Mouse (Mus musculus) urinary bladder, postnatal 14 days (tissue): ENCODE measurements around the gene Fbxl20.
"Not testable (repeated sequence)": the region's sequence is repeated elsewhere in the genome, so short reads cannot be mapped to it uniquely, and the experiment has no call there.

ENCODE experiments used
- DNase-seq: peaks from one replicate; pipeline ENCODE4 v3.0.0; 2021; ENCODE audit warnings: low spot score

Gene Fbxl20

GRCm38 (mm10) chr11:98149786-98150624 is at the start of gene Fbxl20:
Gene Fbxl20 (minus strand): TSS chr11:98150403.
- DNase-seq: peak; percentile 93

GRCm38 (mm10) chr11:98192901-98193805 is 43.0 kb upstream of the Fbxl20 start, which contains the start of gene Med1:
Gene Med1 (minus strand): TSS chr11:98193293.
- DNase-seq: peak; percentile 94

GRCm38 (mm10) chr11:98190820-98191219 is 40.6 kb upstream of the Fbxl20 start:
- DNase-seq: no peak

- no peak for DNase-seq
These were observed 37.6 kb upstream of the Fbxl20 start for GRCm38 (mm10) chr11:98187640-98188395.

GRCm38 (mm10) chr11:98182149-98182548 is 31.9 kb upstream of the Fbxl20 start:
- DNase-seq: not testable (repeated sequence)

- no peak for DNase-seq
These were observed 18.2 kb upstream of the Fbxl20 start for GRCm38 (mm10) chr11:98168400-98168799.

GRCm38 (mm10) chr11:98155094-98155493 is 4.9 kb upstream of the Fbxl20 start:
- no peak for DNase-seq

- DNase-seq: no peak
These were observed 488 bp upstream of the Fbxl20 start for GRCm38 (mm10) chr11:98150625-98151156.

GRCm38 (mm10) chr11:98149304-98149750 is 876 bp downstream of the Fbxl20 start:
- DNase-seq: peak; percentile 94

GRCm38 (mm10) chr11:98148551-98149301 is 1.5 kb downstream of the Fbxl20 start:
- DNase-seq: peak; percentile 39

- no peak for DNase-seq
These were observed 4.3 kb downstream of the Fbxl20 start for GRCm38 (mm10) chr11:98145856-98146255.

- DNase-seq: no peak
These were observed 7.7 kb downstream of the Fbxl20 start for GRCm38 (mm10) chr11:98142545-98142944.

- no peak for DNase-seq
These were observed 11.3 kb downstream of the Fbxl20 start for GRCm38 (mm10) chr11:98138894-98139293.

GRCm38 (mm10) chr11:98137836-98138235 is 12.4 kb downstream of the Fbxl20 start:
- DNase-seq: no peak

GRCm38 (mm10) chr11:98134951-98135350 is 15.3 kb downstream of the Fbxl20 start:
- DNase-seq: no peak

GRCm38 (mm10) chr11:98123424-98123823 is 26.8 kb downstream of the Fbxl20 start:
- no peak for DNase-seq

- no peak for DNase-seq
These were observed 35.8 kb downstream of the Fbxl20 start for GRCm38 (mm10) chr11:98114363-98114762.

- DNase-seq: no peak
These were observed 36.7 kb downstream of the Fbxl20 start for GRCm38 (mm10) chr11:98113504-98113903.

GRCm38 (mm10) chr11:98109706-98110105 is 40.5 kb downstream of the Fbxl20 start:
- no peak for DNase-seq

- DNase-seq: no peak
These were observed 48.9 kb downstream of the Fbxl20 start for GRCm38 (mm10) chr11:98101332-98101731.

- no peak for DNase-seq
These were observed 59.6 kb downstream of the Fbxl20 start for GRCm38 (mm10) chr11:98090583-98090982.
